Mouse (Mus musculus): Measurements from ENCODE around the gene Nav3. TPM values are rescaled to one million over a fixed set of nuclear protein-coding genes. Genes with fewer than 3 reads are reported as not detected.

Nav3 gene
- polyA plus RNA-seq, 1 experiment from 2014 or later = 27.7 TPM

GRCm38 (mm10) chr10:110240667-110241066 lies 215.3 kb downstream of the Nav3 start:
- no peak overlapping the region for H3K9ac ChIP-seq
- H3K27me3 ChIP-seq (ENCODE audit: control insufficient read depth, insufficient read depth, low read length) = no peaks in the 10 kb centered on the region
- no peak overlapping the region for H3K4me3 ChIP-seq (replicated peaks; ENCODE audit: low read length)
- no peak overlapping the region for H3K4me2 ChIP-seq (replicated peaks)
- H3K9me3 ChIP-seq (ENCODE audit: control insufficient read depth, low read length) = no peaks in the 10 kb centered on the region
- no peak for ATAC-seq (ENCODE audit: low FRiP score)
- peaks cover 8% of the 10 kb centered on the region; the same call in 1 of the 2 replicates for H3K4me1 ChIP-seq (replicated peaks; ENCODE audit: control insufficient read depth, insufficient read depth, low read length)
- DNase-seq (ENCODE audit: low spot score) = no peak
- H3K36me3 ChIP-seq (replicated peaks; ENCODE audit: control insufficient read depth, insufficient read depth) = no peaks in the 10 kb centered on the region
- WGBS = 43% methylated on average over 3 of the region's 3 CpGs
- H3K27ac ChIP-seq = no peak overlapping the region

- Histone ChIP-seq H3K4me2 (replicated peaks) (no peak overlapping the region), H3K4me3 (replicated peaks; ENCODE audit: low read length) (no peak overlapping the region), H3K9me3 (ENCODE audit: control insufficient read depth, low read length) (no peaks in the 10 kb centered on the region), H3K36me3 (replicated peaks; ENCODE audit: control insufficient read depth, insufficient read depth) (no peaks in the 10 kb centered on the region), H3K9ac (no peak overlapping the region), H3K27me3 (ENCODE audit: control insufficient read depth, insufficient read depth, low read length) (no peaks in the 10 kb centered on the region), H3K27ac (peak overlapping the region; percentile 73), H3K4me1 (replicated peaks; ENCODE audit: control insufficient read depth, insufficient read depth, low read length) (peaks cover 17% of the 10 kb centered on the region; the same call in 1 of the 2 replicates)
- ATAC-seq (ENCODE audit: low FRiP score) = no peak
- no peak for DNase-seq (ENCODE audit: low spot score)
- 51% methylated on average over 6 of the region's 6 CpGs for WGBS
Measured at GRCm38 (mm10) chr10:110233307-110233930, 222.6 kb downstream of the Nav3 start.

GRCm38 (mm10) chr10:110206411-110206810 lies 249.6 kb downstream of the Nav3 start:
- DNase-seq (ENCODE audit: low spot score) = no peak
- no peak overlapping the region for H3K4me3 ChIP-seq (replicated peaks; ENCODE audit: low read length)
- no peak overlapping the region for H3K9ac ChIP-seq
- H3K9me3 ChIP-seq (ENCODE audit: control insufficient read depth, low read length) = no peaks in the 10 kb centered on the region
- no peaks in the 10 kb centered on the region for H3K36me3 ChIP-seq (replicated peaks; ENCODE audit: control insufficient read depth, insufficient read depth)
- H3K27ac ChIP-seq = no peak overlapping the region
- no peak overlapping the region for H3K4me2 ChIP-seq (replicated peaks)
- no peaks in the 10 kb centered on the region for H3K27me3 ChIP-seq (ENCODE audit: control insufficient read depth, insufficient read depth, low read length)
- WGBS = 87% methylated on average over 5 of the region's 5 CpGs
- no peaks in the 10 kb centered on the region for H3K4me1 ChIP-seq (replicated peaks; ENCODE audit: control insufficient read depth, insufficient read depth, low read length)
- ATAC-seq (ENCODE audit: low FRiP score) = no peak

DNA sequence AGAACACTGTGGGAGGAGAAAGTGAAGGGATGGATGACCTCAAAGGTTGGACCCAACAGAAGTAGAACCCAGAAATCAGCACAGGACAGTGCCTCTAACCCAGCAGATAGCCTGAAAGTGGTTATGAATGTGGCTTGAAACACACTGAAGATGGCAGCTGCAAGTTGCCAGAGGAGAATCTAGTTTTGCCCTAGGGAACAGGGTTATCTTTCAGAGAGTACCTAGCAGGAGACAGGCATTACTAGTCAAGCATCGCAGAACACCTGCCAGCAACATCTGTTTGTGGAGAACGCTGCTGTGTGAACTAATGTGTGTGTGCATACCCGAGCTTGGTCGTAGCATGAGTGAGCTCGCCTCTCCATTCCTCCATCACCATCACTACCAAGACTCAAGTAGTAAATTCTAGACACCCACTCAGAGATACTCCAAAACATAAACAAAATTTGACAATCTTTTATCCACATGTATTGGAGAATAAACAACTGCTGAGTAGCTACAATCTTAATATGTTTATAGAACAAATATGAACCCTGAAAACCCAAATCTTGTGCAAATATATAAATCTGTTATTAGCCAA lies 251.8 kb downstream of the Nav3 start:
- DNase-seq (ENCODE audit: low spot score) (no peak), ATAC-seq (ENCODE audit: low FRiP score) (no peak)
- Histone ChIP-seq H3K4me1 (replicated peaks; ENCODE audit: control insufficient read depth, insufficient read depth, low read length) (no peaks in the 10 kb centered on the region), H3K9ac (no peak overlapping the region), H3K9me3 (ENCODE audit: control insufficient read depth, low read length) (no peaks in the 10 kb centered on the region), H3K4me2 (replicated peaks) (no peak overlapping the region), H3K27ac (no peak overlapping the region), H3K4me3 (replicated peaks; ENCODE audit: low read length) (no peak overlapping the region), H3K36me3 (replicated peaks; ENCODE audit: control insufficient read depth, insufficient read depth) (no peaks in the 10 kb centered on the region), H3K27me3 (ENCODE audit: control insufficient read depth, insufficient read depth, low read length) (no peaks in the 10 kb centered on the region)
- 75% methylated on average over 5 of the region's 5 CpGs for WGBS

DNA sequence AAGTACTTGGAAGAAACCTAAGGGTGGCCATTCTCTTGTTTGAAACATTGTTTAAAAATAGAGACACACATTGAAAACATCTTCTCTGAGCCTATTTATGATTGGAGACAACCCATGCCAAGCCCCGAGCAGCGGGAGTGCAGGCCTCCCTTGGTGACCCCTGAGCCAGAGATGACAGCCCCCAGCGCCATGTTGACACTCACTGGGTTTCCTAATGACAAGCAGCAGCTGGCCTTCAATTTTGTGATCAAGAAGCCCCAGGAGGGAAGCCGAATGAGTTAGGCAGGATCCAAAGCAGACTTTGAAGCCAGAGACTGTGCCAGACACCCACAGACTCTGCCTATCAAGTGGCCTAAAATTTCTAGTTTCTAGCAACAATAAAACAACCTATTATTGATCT lies 263.1 kb downstream of the Nav3 start:
- Histone ChIP-seq H3K27ac (peak overlapping the region; percentile 71), H3K27me3 (ENCODE audit: control insufficient read depth, insufficient read depth, low read length) (no peaks in the 10 kb centered on the region), H3K9me3 (ENCODE audit: control insufficient read depth, low read length) (no peaks in the 10 kb centered on the region), H3K36me3 (replicated peaks; ENCODE audit: control insufficient read depth, insufficient read depth) (no peaks in the 10 kb centered on the region), H3K4me1 (replicated peaks; ENCODE audit: control insufficient read depth, insufficient read depth, low read length) (peaks cover 22% of the 10 kb centered on the region), H3K9ac (no peak overlapping the region), H3K4me2 (replicated peaks) (no peak overlapping the region), H3K4me3 (replicated peaks; ENCODE audit: low read length) (no peak overlapping the region)
- ATAC-seq (ENCODE audit: low FRiP score) (no peak; the same call in 1 of the 2 replicates), DNase-seq (ENCODE audit: low spot score) (no peak)
- WGBS = 22% methylated on average over 4 of the region's 4 CpGs

DNA sequence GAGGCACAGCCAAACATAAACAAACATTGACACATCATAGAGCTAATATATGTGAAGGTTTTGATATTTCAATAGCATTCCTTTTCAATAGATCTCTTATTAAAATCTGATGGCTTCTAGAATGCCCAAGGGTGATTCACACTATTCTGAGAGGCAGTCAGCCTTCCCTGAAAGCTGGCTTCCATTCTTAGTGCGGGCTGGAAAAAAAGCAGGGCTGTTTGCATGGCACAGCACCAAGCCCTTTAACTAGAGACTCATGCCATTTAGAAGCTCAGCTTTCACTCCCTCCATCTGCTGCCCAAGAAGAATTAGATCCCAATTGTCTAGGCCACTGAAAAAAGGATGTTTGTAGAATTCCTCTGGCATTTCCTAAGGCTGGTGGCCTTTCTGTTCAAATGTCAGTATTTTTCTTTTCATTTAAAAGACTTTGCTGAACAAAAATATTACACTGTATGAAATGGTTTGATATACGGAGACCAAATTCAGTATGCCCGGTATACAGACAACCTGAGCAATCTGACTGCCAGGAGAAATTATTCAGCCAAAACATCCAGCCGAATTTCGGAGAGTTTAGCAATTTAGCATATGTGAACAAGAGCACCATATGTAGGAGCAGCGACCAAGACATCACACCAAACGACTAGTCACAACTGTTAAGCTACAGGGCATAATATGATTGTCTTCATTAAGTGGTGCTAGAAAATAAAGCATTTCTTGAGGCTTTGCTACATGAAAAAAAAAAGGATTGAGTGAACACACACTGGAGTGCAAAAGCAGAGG lies 263.8 kb downstream of the Nav3 start:
- H3K27me3 ChIP-seq (ENCODE audit: control insufficient read depth, insufficient read depth, low read length) = no peaks in the 10 kb centered on the region
- WGBS = 48% methylated on average over 7 of the region's 7 CpGs
- H3K4me1 ChIP-seq (replicated peaks; ENCODE audit: control insufficient read depth, insufficient read depth, low read length) = peaks cover 22% of the 10 kb centered on the region
- no peak overlapping the region for H3K4me3 ChIP-seq (replicated peaks; ENCODE audit: low read length)
- H3K9ac ChIP-seq = no peak overlapping the region
- no peak overlapping the region for H3K4me2 ChIP-seq (replicated peaks)
- no peaks in the 10 kb centered on the region for H3K9me3 ChIP-seq (ENCODE audit: control insufficient read depth, low read length)
- ATAC-seq (ENCODE audit: low FRiP score) (peak; percentile 68; the same call in 1 of the 2 replicates), DNase-seq (ENCODE audit: low spot score) (peak; percentile 55)
- H3K27ac ChIP-seq = peak overlapping the region; percentile 71
- H3K36me3 ChIP-seq (replicated peaks; ENCODE audit: control insufficient read depth, insufficient read depth) = no peaks in the 10 kb centered on the region

GRCm38 (mm10) chr10:110186242-110186641 lies 269.8 kb downstream of the Nav3 start:
- ATAC-seq (ENCODE audit: low FRiP score) (no peak), DNase-seq (ENCODE audit: low spot score) (no peak)
- H3K4me1 ChIP-seq (replicated peaks; ENCODE audit: control insufficient read depth, insufficient read depth, low read length) = peaks cover 8% of the 10 kb centered on the region; the same call in 1 of the 2 replicates
- H3K36me3 ChIP-seq (replicated peaks; ENCODE audit: control insufficient read depth, insufficient read depth) = no peaks in the 10 kb centered on the region
- H3K9ac ChIP-seq = no peak overlapping the region
- H3K9me3 ChIP-seq (ENCODE audit: control insufficient read depth, low read length) = no peaks in the 10 kb centered on the region
- no peak overlapping the region for H3K27ac ChIP-seq
- no peak overlapping the region for H3K4me2 ChIP-seq (replicated peaks)
- no peak overlapping the region for H3K4me3 ChIP-seq (replicated peaks; ENCODE audit: low read length)
- no peaks in the 10 kb centered on the region for H3K27me3 ChIP-seq (ENCODE audit: control insufficient read depth, insufficient read depth, low read length)
- WGBS = 45% methylated on average over 1 of the region's 1 CpGs

GRCm38 (mm10) chr10:110175874-110176273 lies 280.1 kb downstream of the Nav3 start:
- H3K4me2 ChIP-seq (replicated peaks) = no peak overlapping the region
- no peak overlapping the region for H3K9ac ChIP-seq
- DNase-seq (ENCODE audit: low spot score) = no peak
- WGBS = 53% methylated on average over 5 of the region's 5 CpGs
- H3K27me3 ChIP-seq (ENCODE audit: control insufficient read depth, insufficient read depth, low read length) = no peaks in the 10 kb centered on the region
- no peaks in the 10 kb centered on the region for H3K9me3 ChIP-seq (ENCODE audit: control insufficient read depth, low read length)
- H3K4me3 ChIP-seq (replicated peaks; ENCODE audit: low read length) = no peak overlapping the region
- H3K4me1 ChIP-seq (replicated peaks; ENCODE audit: control insufficient read depth, insufficient read depth, low read length) = no peaks in the 10 kb centered on the region; the same call in 1 of the 2 replicates
- no peak for ATAC-seq (ENCODE audit: low FRiP score)
- H3K27ac ChIP-seq = peak overlapping the region; percentile 9; the same call in 1 of the 2 replicates
- H3K36me3 ChIP-seq (replicated peaks; ENCODE audit: control insufficient read depth, insufficient read depth) = no peaks in the 10 kb centered on the region

GRCm38 (mm10) chr10:110169416-110169815 lies 286.6 kb downstream of the Nav3 start:
- ATAC-seq (ENCODE audit: low FRiP score) = no peak
- Histone ChIP-seq H3K27me3 (ENCODE audit: control insufficient read depth, insufficient read depth, low read length) (no peaks in the 10 kb centered on the region), H3K4me2 (replicated peaks) (no peak overlapping the region), H3K4me1 (replicated peaks; ENCODE audit: control insufficient read depth, insufficient read depth, low read length) (peaks cover 7% of the 10 kb centered on the region; the same call in 1 of the 2 replicates), H3K9me3 (ENCODE audit: control insufficient read depth, low read length) (no peaks in the 10 kb centered on the region), H3K27ac (no peak overlapping the region), H3K4me3 (replicated peaks; ENCODE audit: low read length) (no peak overlapping the region), H3K9ac (no peak overlapping the region), H3K36me3 (replicated peaks; ENCODE audit: control insufficient read depth, insufficient read depth) (no peaks in the 10 kb centered on the region)
- no peak for DNase-seq (ENCODE audit: low spot score)
- WGBS = 80% methylated on average over 6 of the region's 6 CpGs
